Mouse (Mus musculus) inflammation-experienced regulatory T-cells (primary cell): ENCODE results near the gene Gosr2. TPM values are rescaled to one million over a fixed set of nuclear protein-coding genes. Genes with fewer than 3 reads are reported as not detected.

Source experiments
- polyA plus RNA-seq, 2 experiments: library from polyadenylated mRNA; unstranded; fragments of 100-300 nt; shearing (Covaris generic); gene quantifications; one replicate each; pipeline ENCODE4 v1.2.1; 2017

Gene Gosr2
- polyA plus RNA-seq = 100 to 1,000 TPM; 101 to 113 TPM

GRCm38 (mm10) chr11:103697565-103698176, at the start of gene Gosr2:
Gene Gosr2 (minus strand): TSS chr11:103697898.

GRCm38 (mm10) chr11:103649301-103649982, 48.3 kb downstream of the Gosr2 start, which contains the start of gene Rprml:
Gene Rprml (plus strand): TSS chr11:103649570.

GRCm38 (mm10) chr11:103638790-103639189, 58.9 kb downstream of the Gosr2 start, which contains the start of gene Lyzl6:
Gene Lyzl6 (minus strand): TSS chr11:103638890.

Other genes starting within 250 kb of the Gosr2 start
- under 1 TPM; 0.05 to 0.51 TPM for gene Lrrc37a, start 193.3 kb downstream of the Gosr2 start, polyA plus RNA-seq
- gene Gm884, start 76.8 kb downstream of the Gosr2 start, polyA plus RNA-seq = under 1 TPM in 1 of 2 experiments, not detected in 1; 0.43 TPM
- gene Lyzl6, start 59.0 kb downstream of the Gosr2 start, polyA plus RNA-seq = not detected
- gene Rprml, start 48.3 kb downstream of the Gosr2 start, polyA plus RNA-seq = not detected
- under 1 TPM in 1 of 2 experiments, not detected in 1; 0.93 TPM for gene Wnt9b, start 51.9 kb upstream of the Gosr2 start, polyA plus RNA-seq
- 1 to 10 TPM; 3.1 to 7.6 TPM for gene Wnt3, start 76.3 kb upstream of the Gosr2 start, polyA plus RNA-seq